Mouse (Mus musculus): Measurements from ENCODE around the gene Eif5a.

GRCm38 (mm10) chr11:69910177-69910576, 11.6 kb downstream of the Eif5a start:
- TF ChIP-seq CTCF (IDR thresholded peaks at IDR 0.05; ENCODE audit: borderline replicate concordance, insufficient read depth, low read length) = no peak
- no peak for TF ChIP-seq POLR2A (IDR thresholded peaks at IDR 0.05; ENCODE audit: low read depth, low read length)
